Mouse (Mus musculus): Measurements from ENCODE around the gene Aplp2.

- no peak for TF ChIP-seq CTCF (IDR thresholded peaks at IDR 0.05; ENCODE audit: control insufficient read depth, insufficient read depth, low read length)
- TF ChIP-seq POLR2A (IDR thresholded peaks at IDR 0.05; ENCODE audit: borderline replicate concordance, control insufficient read depth, low read depth, low read length) = no peak
These were observed 94.5 kb downstream of the Aplp2 start for GRCm38 (mm10) chr9:31117088-31117487.
